Mouse (Mus musculus) forebrain, embryonic 16.5 days (tissue): ENCODE data around the gene Acsbg1. TPM values are rescaled to one million over a fixed set of nuclear protein-coding genes. Genes with fewer than 3 reads are reported as not detected.

Experiments
- ATAC-seq: fragments of 200-750 bp; cut with Nextera tagmentation; 2 replicates; pipeline ENCODE4 v1.8.0; 2017; ENCODE audit warnings: mild to moderate bottlenecking, moderate library complexity
- H3K27ac ChIP-seq: fragments of 300-500 bp; sonication (generic); 2 replicates; pipeline ENCODE4 v1.5.1; 2014; ENCODE audit warnings: low read length, control low read depth
- H3K27me3 ChIP-seq: fragments of 300-500 bp; sonication (generic); replicated peaks from 2 replicates; pipeline ENCODE4 v1.6.1; 2014; ENCODE audit warnings: low read length; ENCODE audit not compliant: control insufficient read depth, insufficient read depth
- H3K36me3 ChIP-seq: fragments of 300-500 bp; sonication (generic); 2 replicates; pipeline ENCODE4 v1.6.1; 2014; ENCODE audit not compliant: control insufficient read depth, insufficient read depth
- H3K4me1 ChIP-seq: fragments of 300-500 bp; sonication (generic); replicated peaks from 2 replicates; pipeline ENCODE4 v1.6.1; 2014; ENCODE audit warnings: low read length; ENCODE audit not compliant: control insufficient read depth, insufficient read depth
- H3K4me2 ChIP-seq: fragments of 300-500 bp; sonication (generic); 2 replicates; pipeline ENCODE4 v1.6.1; 2014; ENCODE audit warnings: mild to moderate bottlenecking, low read length, control low read depth
- H3K4me3 ChIP-seq: fragments of 300-500 bp; sonication (generic); replicated peaks from 2 replicates; pipeline ENCODE4 v1.5.1; 2014; ENCODE audit warnings: mild to moderate bottlenecking, low read length, control low read depth
- H3K9ac ChIP-seq: fragments of 300-500 bp; sonication (generic); replicated peaks from 2 replicates; pipeline ENCODE4 v1.6.1; 2014; ENCODE audit warnings: low read depth, low read length, control low read depth
- H3K9me3 ChIP-seq: fragments of 300-500 bp; sonication (generic); 2 replicates; pipeline ENCODE4 v1.6.1; 2016; ENCODE audit warnings: low read length; ENCODE audit not compliant: control insufficient read depth
- WGBS: fragments of 180-500 bp; shearing (Covaris S2); extraction: QIAGEN DNeasy Blood & Tissue Kit; methylation state at CpG from one replicate; pipeline ENCODE4 v1.1.7; 2014; 5-methylcytosine and 5-hydroxymethylcytosine counted together
- polyA plus RNA-seq: library from polyadenylated mRNA; unstranded; fragments of >200 nt; fragmentation: Nextera tagmentation; extraction: Ambion mirVana; gene quantifications from 2 replicates; pipeline ENCODE4 v1.2.1, GENCODE M21; 2015

Acsbg1 gene
- polyA plus RNA-seq, 1 experiment from 2014 or later: 19.5 TPM

- WGBS: 80% methylated on average over 1 of the region's 1 CpGs
- Histone ChIP-seq H3K27ac (no peak overlapping the region), H3K9me3 (no peaks in the 10 kb centered on the region), H3K4me1 (no peaks in the 10 kb centered on the region), H3K4me2 (no peak overlapping the region), H3K9ac (no peak overlapping the region), H3K36me3 (no peaks in the 10 kb centered on the region), H3K27me3 (no peaks in the 10 kb centered on the region), H3K4me3 (no peak overlapping the region)
- ATAC-seq: no peak
These were observed 12.3 kb downstream of the Acsbg1 start for GRCm38 (mm10) chr9:54649360-54649759.

GRCm38 (mm10) chr9:54647456-54647855, 14.2 kb downstream of the Acsbg1 start:
- 87% methylated on average over 2 of the region's 2 CpGs for WGBS
- Histone ChIP-seq H3K9ac (no peak overlapping the region), H3K4me1 (no peaks in the 10 kb centered on the region), H3K9me3 (no peaks in the 10 kb centered on the region), H3K4me3 (no peak overlapping the region), H3K27me3 (no peaks in the 10 kb centered on the region), H3K27ac (no peak overlapping the region), H3K36me3 (no peaks in the 10 kb centered on the region), H3K4me2 (no peak overlapping the region)
- ATAC-seq: no peak

GRCm38 (mm10) chr9:54646252-54646651, 15.4 kb downstream of the Acsbg1 start:
- WGBS: 83% methylated on average over 9 of the region's 9 CpGs
- no peak for ATAC-seq
- no peak overlapping the region for H3K4me2 ChIP-seq
- no peak overlapping the region for H3K4me3 ChIP-seq
- no peaks in the 10 kb centered on the region for H3K36me3 ChIP-seq
- H3K27ac ChIP-seq: no peak overlapping the region
- no peak overlapping the region for H3K9ac ChIP-seq
- H3K27me3 ChIP-seq: no peaks in the 10 kb centered on the region
- H3K4me1 ChIP-seq: no peaks in the 10 kb centered on the region
- no peaks in the 10 kb centered on the region for H3K9me3 ChIP-seq

- H3K9ac ChIP-seq: no peak overlapping the region
- H3K9me3 ChIP-seq: no peaks in the 10 kb centered on the region
- no peak overlapping the region for H3K4me2 ChIP-seq
- no peak overlapping the region for H3K4me3 ChIP-seq
- no peak overlapping the region for H3K27ac ChIP-seq
- no peak for ATAC-seq
- H3K36me3 ChIP-seq: no peaks in the 10 kb centered on the region
- no peaks in the 10 kb centered on the region for H3K27me3 ChIP-seq
- 90% methylated on average over 6 of the region's 6 CpGs for WGBS
- no peaks in the 10 kb centered on the region for H3K4me1 ChIP-seq
These were observed 16.1 kb downstream of the Acsbg1 start for GRCm38 (mm10) chr9:54645530-54645929.

GRCm38 (mm10) chr9:54643179-54643578, 18.5 kb downstream of the Acsbg1 start:
- H3K27ac ChIP-seq: no peak overlapping the region
- H3K9ac ChIP-seq: no peak overlapping the region
- H3K4me2 ChIP-seq: no peak overlapping the region
- H3K4me1 ChIP-seq: no peaks in the 10 kb centered on the region
- WGBS: 92% methylated on average over 7 of the region's 7 CpGs
- no peak overlapping the region for H3K4me3 ChIP-seq
- ATAC-seq: no peak
- H3K9me3 ChIP-seq: no peaks in the 10 kb centered on the region
- H3K36me3 ChIP-seq: no peaks in the 10 kb centered on the region
- H3K27me3 ChIP-seq: no peaks in the 10 kb centered on the region

- Histone ChIP-seq H3K9me3 (no peaks in the 10 kb centered on the region), H3K4me2 (no peak overlapping the region), H3K36me3 (no peaks in the 10 kb centered on the region), H3K27ac (no peak overlapping the region), H3K4me3 (no peak overlapping the region), H3K4me1 (no peaks in the 10 kb centered on the region), H3K9ac (no peak overlapping the region), H3K27me3 (no peaks in the 10 kb centered on the region)
- ATAC-seq: no peak
- WGBS: 91% methylated on average over 4 of the region's 4 CpGs
These were observed 19.1 kb downstream of the Acsbg1 start for GRCm38 (mm10) chr9:54642556-54642955.

GRCm38 (mm10) chr9:54642149-54642548, 19.5 kb downstream of the Acsbg1 start:
- Histone ChIP-seq H3K4me2 (no peak overlapping the region), H3K9me3 (no peaks in the 10 kb centered on the region), H3K9ac (no peak overlapping the region), H3K36me3 (no peaks in the 10 kb centered on the region), H3K4me3 (no peak overlapping the region), H3K4me1 (no peaks in the 10 kb centered on the region), H3K27me3 (no peaks in the 10 kb centered on the region), H3K27ac (no peak overlapping the region)
- WGBS: 79% methylated on average over 2 of the region's 2 CpGs
- no peak for ATAC-seq

- WGBS: 85% methylated on average over 3 of the region's 3 CpGs
- Histone ChIP-seq H3K9me3 (no peaks in the 10 kb centered on the region), H3K4me1 (no peaks in the 10 kb centered on the region), H3K9ac (no peak overlapping the region), H3K4me3 (no peak overlapping the region), H3K27me3 (no peaks in the 10 kb centered on the region), H3K4me2 (no peak overlapping the region), H3K27ac (no peak overlapping the region), H3K36me3 (no peaks in the 10 kb centered on the region)
- ATAC-seq: no peak
These were observed 20.1 kb downstream of the Acsbg1 start for GRCm38 (mm10) chr9:54641548-54641947.

GRCm38 (mm10) chr9:54639192-54639591, 22.5 kb downstream of the Acsbg1 start:
- H3K4me3 ChIP-seq: no peak overlapping the region
- H3K9me3 ChIP-seq: no peaks in the 10 kb centered on the region
- H3K27me3 ChIP-seq: no peaks in the 10 kb centered on the region
- no peak for ATAC-seq
- no peak overlapping the region for H3K4me2 ChIP-seq
- no peaks in the 10 kb centered on the region for H3K36me3 ChIP-seq
- H3K27ac ChIP-seq: no peak overlapping the region
- no peaks in the 10 kb centered on the region for H3K4me1 ChIP-seq
- no peak overlapping the region for H3K9ac ChIP-seq
- 74% methylated on average over 2 of the region's 2 CpGs for WGBS
